Mouse (Mus musculus): ENCODE measurements around the gene Padi6. TPM values are rescaled to one million over a fixed set of nuclear protein-coding genes. Genes with fewer than 3 reads are reported as not detected.

Padi6 gene
- polyA plus RNA-seq, 1 experiment from 2014 or later = not detected

Small RNAs within 50 kb of the gene (microRNA-seq; reads per million reads assigned to microRNA genes)
- gene Gm23045 (not detected), gene Gm25951 (not detected)

Other genes with a start within 250 kb of the Padi6 start
- gene Arhgef10l, start 76.6 kb downstream of the Padi6 start, polyA plus RNA-seq (2016; fragmentation: Nextera tagmentation; extraction: Ambion mirVana) = 3.5 and 3.7 TPM in 2 replicates
- 100 and 102 TPM in 2 replicates for gene Rcc2, start 42.1 kb downstream of the Padi6 start, polyA plus RNA-seq (2016; fragmentation: Nextera tagmentation; extraction: Ambion mirVana)
- gene Padi4, start 31.6 kb upstream of the Padi6 start, polyA plus RNA-seq (2016; fragmentation: Nextera tagmentation; extraction: Ambion mirVana) = 0.63 and 0.91 TPM in 2 replicates
- gene Padi3, start 68.0 kb upstream of the Padi6 start, polyA plus RNA-seq (2016; fragmentation: Nextera tagmentation; extraction: Ambion mirVana) = 0.37 and 0.47 TPM in 2 replicates
- 0.10 TPM in 1 of 2 replicates, not detected in the other for gene Padi1, start 103.1 kb upstream of the Padi6 start, polyA plus RNA-seq (2016; fragmentation: Nextera tagmentation; extraction: Ambion mirVana)
- gene Padi2, start 163.7 kb upstream of the Padi6 start, polyA plus RNA-seq (2016; fragmentation: Nextera tagmentation; extraction: Ambion mirVana) = 2.5 and 3.7 TPM in 2 replicates
- 241 and 248 TPM in 2 replicates for gene Sdhb, start 218.6 kb upstream of the Padi6 start, polyA plus RNA-seq (2016; fragmentation: Nextera tagmentation; extraction: Ambion mirVana)
- gene Atp13a2, start 244.2 kb upstream of the Padi6 start, polyA plus RNA-seq (2016; fragmentation: Nextera tagmentation; extraction: Ambion mirVana) = 30.8 and 31.4 TPM in 2 replicates

All from liver, embryonic 12.5 days (tissue).